In the genomic region with DNA sequence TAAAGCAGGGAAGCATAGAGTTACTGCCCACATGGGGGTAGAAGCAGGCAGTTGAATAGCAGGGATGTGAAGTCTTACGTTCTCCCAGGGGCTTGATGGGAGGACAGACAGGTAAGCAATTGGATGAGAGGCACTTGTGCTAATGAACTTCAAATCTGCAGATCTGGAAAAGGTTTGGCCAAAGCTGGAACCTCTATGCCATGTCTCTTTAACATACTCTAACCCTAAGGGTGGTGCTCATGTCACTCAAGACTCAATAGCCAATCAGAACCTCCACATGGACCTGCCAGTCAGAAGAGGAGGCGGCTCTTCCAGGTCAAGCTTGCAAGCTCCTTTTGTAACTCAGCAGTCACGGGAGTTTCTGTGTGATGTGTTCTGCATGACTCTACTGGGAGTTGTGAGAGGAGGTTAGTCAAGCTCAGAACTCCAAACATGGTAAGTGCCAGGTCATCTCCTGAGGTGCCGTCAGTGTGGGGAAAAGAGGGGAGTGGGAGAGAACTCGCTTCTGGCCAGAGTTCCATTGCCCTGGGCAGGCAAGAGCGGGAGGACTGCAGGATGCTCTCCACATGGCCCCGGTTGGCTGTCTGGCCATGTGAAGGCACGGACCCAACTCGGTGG, we compare ENCODE assay signal across 8 mouse cellular contexts. TPM values are rescaled to one million over a fixed set of nuclear protein-coding genes. Genes with fewer than 3 reads are reported as not detected.
DNase-seq lines count a peak whose midpoint lies in the region; ATAC-seq and TF ChIP-seq lines count a peak whose summit lies in the region.
"Not testable (repeated sequence)": the region's sequence is repeated elsewhere in the genome, so short reads cannot be mapped to it uniquely, and the experiment has no call there.

Gm14322 (plus strand) TSS at position 348 of the 618 bp plus-strand sequence.

- H3K4me2 ChIP-seq in embryonic facial prominence, embryonic 13.5 days, result peak within 1 kb of the TSS; percentile 43
- 0 out of 2 replicates have a peak within 1 kb of the TSS, but pooled peaks have one; percentile 16 for H3K4me2 ChIP-seq in intestine, embryonic 16.5 days (ENCODE audit: low read depth, low read length)
- peak within 1 kb of the TSS; percentile 22; the same call in 1 of the 2 replicates for H3K4me2 ChIP-seq in lung, postnatal 0 days (replicated peaks; ENCODE audit: low read depth, low read length)

- not testable (repeated sequence) for ATAC-seq in embryonic facial prominence, embryonic 13.5 days (ENCODE audit: insufficient number of reproducible peaks, insufficient read depth, low FRiP score, low TSS enrichment, low read depth); intestine, embryonic 16.5 days; lung, postnatal 0 days

- not testable (repeated sequence) for H3K9me3 ChIP-seq in embryonic facial prominence, embryonic 13.5 days; intestine, embryonic 16.5 days (ENCODE audit: control insufficient read depth, low read length); lung, postnatal 0 days (ENCODE audit: low read length)

- TF ChIP-seq EP300 in lung, postnatal 0 days (IDR thresholded peaks at IDR 0.05), result not testable (repeated sequence)

- H3K4me3 ChIP-seq in embryonic facial prominence, embryonic 13.5 days, result peak within 1 kb of the TSS; percentile 40
- H3K4me3 ChIP-seq in intestine, embryonic 16.5 days (ENCODE audit: low read length), result peak within 1 kb of the TSS; percentile 33
- peak within 1 kb of the TSS; percentile 23; the same call in 1 of the 2 replicates for H3K4me3 ChIP-seq in lung, postnatal 0 days (ENCODE audit: low read depth, low read length)

- H3K9ac ChIP-seq in embryonic facial prominence, embryonic 13.5 days; intestine, embryonic 16.5 days (ENCODE audit: low read depth, low read length); lung, postnatal 0 days (replicated peaks; ENCODE audit: low read depth): not testable (repeated sequence)

- not testable (repeated sequence) for H3K36me3 ChIP-seq in embryonic facial prominence, embryonic 13.5 days; intestine, embryonic 16.5 days (ENCODE audit: control insufficient read depth, insufficient read depth, low read length); lung, postnatal 0 days (ENCODE audit: insufficient read depth, low read length)

- H3K4me1 ChIP-seq in embryonic facial prominence, embryonic 13.5 days; intestine, embryonic 16.5 days (ENCODE audit: control insufficient read depth, insufficient read depth, low read length); lung, postnatal 0 days (ENCODE audit: insufficient read depth, low read depth, low read length): not testable (repeated sequence)

- H3K27ac ChIP-seq in embryonic facial prominence, embryonic 13.5 days; intestine, embryonic 16.5 days (ENCODE audit: low read length); lung, postnatal 0 days (ENCODE audit: low read length): not testable (repeated sequence)

- not testable (repeated sequence) for TF ChIP-seq CTCF in lung, postnatal 0 days (IDR thresholded peaks at IDR 0.05)

- DNase-seq in adrenal gland, postnatal 14 days, result peak; percentile 30
- DNase-seq in heart, adult 18-20 months, result peak; percentile 69 to 79
- DNase-seq in left cerebral cortex, adult 18-20 months (ENCODE audit: low spot score in 2 of 2), result peak; percentile 40 to 66
- peak; percentile 6 for DNase-seq in lung, postnatal 0 days (ENCODE audit: low spot score)
- peak; percentile 39 for DNase-seq in retina, embryonic 14.5 days (ENCODE audit: low spot score)
- peak; percentile 29 for DNase-seq in urinary bladder, postnatal 14 days (ENCODE audit: low spot score)

- not testable (repeated sequence) for H3K27me3 ChIP-seq in embryonic facial prominence, embryonic 13.5 days; intestine, embryonic 16.5 days (replicated peaks; ENCODE audit: control insufficient read depth, insufficient read depth, low read length); lung, postnatal 0 days (replicated peaks; ENCODE audit: insufficient read depth, low read length)

- WGBS in embryonic facial prominence, embryonic 13.5 days, result 19% methylated on average over 9 of the region's 9 CpGs
- 20% methylated on average over 9 of the region's 9 CpGs for WGBS in intestine, embryonic 16.5 days
- WGBS in lung, postnatal 0 days, result 8% methylated on average over 9 of the region's 9 CpGs

RNA-seq across cellular contexts. Expression of gene Gm14322, which starts in this region (rescaled TPM):
- 26.9 and 30.2 TPM in 2 replicates for total RNA-seq in adrenal gland, postnatal 14 days (2021)
- 10.9 and 11.8 TPM in 2 replicates for polyA plus RNA-seq in embryonic facial prominence, embryonic 13.5 days (2015; fragmentation: Nextera tagmentation; extraction: Ambion mirVana)
- 10 to 100 TPM; 17.0 to 20.9 TPM for total RNA-seq in heart, adult 18-20 months (2021)
- 3.1 and 6.0 TPM in 2 replicates for polyA plus RNA-seq in intestine, embryonic 16.5 days (2015; fragmentation: Nextera tagmentation; extraction: Ambion mirVana)
- 10 to 100 TPM; 37.5 to 44.2 TPM for total RNA-seq in left cerebral cortex, adult 18-20 months (2021)
- polyA plus RNA-seq in lung, postnatal 0 days (2015; fragmentation: Nextera tagmentation; extraction: Ambion mirVana), result 9.0 and 9.7 TPM in 2 replicates

Comparison
In these comparisons a context has a peak if more than half of its experiments do, and no peak if none do; other contexts are left out.
1. DNase-seq: peak in every context shown above with its lines; median percentile 74 in heart, adult 18-20 months; 53 in left cerebral cortex, adult 18-20 months; 39 in retina, embryonic 14.5 days; 30 in adrenal gland, postnatal 14 days; 29 in urinary bladder, postnatal 14 days; 6 in lung, postnatal 0 days.